Mouse (Mus musculus) cerebellum, postnatal 10 days (tissue): ENCODE measurements around the gene Rab1a.
A peak's percentile ranks its signal among the peaks of the same experiment; 100 is the strongest.

Source experiments
- DNase-seq, 2 experiments: peaks; one replicate each; pipeline ENCODE4 v3.0.0; 2021; ENCODE audit warnings: mixed read lengths in 2 of 2

Gene Rab1a

DNA sequence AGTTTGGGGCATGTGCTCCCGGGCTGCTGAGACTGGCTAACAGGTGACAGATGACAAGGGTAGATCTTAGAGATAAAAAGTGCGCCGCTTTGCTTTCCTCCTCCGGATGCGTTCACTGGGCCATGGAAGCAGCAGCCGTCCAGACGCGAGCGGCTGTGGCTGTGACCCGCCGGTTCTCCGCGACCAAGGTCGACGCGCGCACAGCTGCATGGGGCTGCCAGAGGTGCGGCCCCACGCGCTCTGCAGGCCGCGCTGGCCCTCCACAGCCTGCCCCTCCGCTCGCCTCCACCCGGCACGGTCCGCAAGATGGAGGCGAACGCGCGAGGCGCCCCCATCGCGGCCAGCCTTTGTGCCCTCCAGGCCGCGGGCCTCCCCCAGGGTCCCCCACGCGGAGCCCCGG, 47.6 kb downstream of the Rab1a start:
- no peak for DNase-seq

DNA sequence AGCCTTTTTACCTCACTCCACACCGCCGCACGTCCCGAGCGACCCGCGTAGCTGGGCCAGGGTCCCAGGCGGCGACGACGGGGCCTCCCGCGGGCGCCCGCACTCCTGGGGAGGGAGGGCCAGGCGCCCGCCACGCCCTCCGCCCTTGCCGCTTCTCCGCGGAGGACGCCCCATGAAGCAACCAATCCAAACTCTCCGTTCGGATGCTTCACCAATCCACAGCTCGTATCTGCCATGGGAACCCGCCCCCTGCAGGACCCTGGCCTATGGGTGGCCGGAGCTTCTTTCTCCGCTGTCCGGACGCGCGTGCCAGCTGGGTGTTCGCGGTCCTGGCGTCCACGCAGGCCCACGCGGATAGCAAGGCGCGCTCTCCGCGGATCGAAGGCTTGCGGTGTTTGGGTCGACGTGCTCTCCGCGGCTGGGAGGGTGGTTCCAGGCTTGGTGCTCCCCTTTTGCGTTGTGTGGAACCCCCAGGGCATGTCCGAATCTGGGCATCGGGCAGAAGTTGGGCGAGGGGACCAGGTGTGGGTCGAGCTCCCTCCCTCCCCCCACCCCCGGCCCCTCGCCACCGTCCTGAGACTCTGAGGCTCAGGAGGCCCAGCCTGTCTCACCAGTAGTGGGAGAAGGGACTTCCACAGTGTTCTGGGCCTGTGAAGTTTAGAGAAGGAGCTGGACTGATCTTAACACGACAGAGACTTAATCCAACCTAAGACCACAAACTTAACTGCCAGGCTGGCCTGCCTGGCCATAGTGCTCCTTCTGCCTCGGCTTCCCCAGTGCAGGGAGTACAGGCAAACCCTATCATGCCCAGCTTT, 48.3 kb downstream of the Rab1a start, which contains the start of gene Cep68:
Cep68 (minus strand) TSS at position 134 of the 815 bp plus-strand sequence.
- DNase-seq: peak; percentile 97 to 98

GRCm38 (mm10) chr11:20250476-20251178, 49.4 kb downstream of the Rab1a start:
- no peak for DNase-seq

GRCm38 (mm10) chr11:20253088-20253487, 51.9 kb downstream of the Rab1a start:
- no peak for DNase-seq

GRCm38 (mm10) chr11:20254791-20255190, 53.6 kb downstream of the Rab1a start:
- DNase-seq: no peak

GRCm38 (mm10) chr11:20262628-20263380, 61.6 kb downstream of the Rab1a start:
- peak in 1 of 2 experiments; percentile 54 for DNase-seq

GRCm38 (mm10) chr11:20269885-20270284, 68.7 kb downstream of the Rab1a start:
- DNase-seq: no peak

DNA sequence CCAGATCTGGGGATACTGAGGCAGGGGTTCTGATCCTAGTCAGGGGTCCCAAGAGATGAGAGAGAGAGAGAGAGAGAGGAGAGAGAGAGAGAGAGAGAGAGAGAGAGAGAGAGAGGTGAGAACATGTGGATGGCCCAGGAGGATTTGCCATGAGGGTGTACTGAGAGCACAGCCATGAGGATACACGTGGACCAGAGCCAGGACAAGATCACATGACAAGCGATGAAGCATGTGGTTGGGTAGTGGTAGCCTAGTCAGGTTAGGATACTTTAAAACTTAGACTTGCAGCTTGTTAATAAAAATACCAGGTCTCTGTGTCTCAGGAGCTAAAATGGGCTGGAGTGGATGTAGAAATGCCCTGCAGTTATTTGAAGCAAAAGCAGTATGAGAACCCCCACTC, 74.7 kb downstream of the Rab1a start:
- no peak for DNase-seq
